Mouse (Mus musculus) embryo, embryonic 10.5 days (tissue): ENCODE data around the gene Nid2.

Experiments
- DNase-seq: peaks from one replicate; pipeline ENCODE4 v3.0.0-alpha.2; 2015; ENCODE audit warnings: low spot score

The Nid2 gene

DNA sequence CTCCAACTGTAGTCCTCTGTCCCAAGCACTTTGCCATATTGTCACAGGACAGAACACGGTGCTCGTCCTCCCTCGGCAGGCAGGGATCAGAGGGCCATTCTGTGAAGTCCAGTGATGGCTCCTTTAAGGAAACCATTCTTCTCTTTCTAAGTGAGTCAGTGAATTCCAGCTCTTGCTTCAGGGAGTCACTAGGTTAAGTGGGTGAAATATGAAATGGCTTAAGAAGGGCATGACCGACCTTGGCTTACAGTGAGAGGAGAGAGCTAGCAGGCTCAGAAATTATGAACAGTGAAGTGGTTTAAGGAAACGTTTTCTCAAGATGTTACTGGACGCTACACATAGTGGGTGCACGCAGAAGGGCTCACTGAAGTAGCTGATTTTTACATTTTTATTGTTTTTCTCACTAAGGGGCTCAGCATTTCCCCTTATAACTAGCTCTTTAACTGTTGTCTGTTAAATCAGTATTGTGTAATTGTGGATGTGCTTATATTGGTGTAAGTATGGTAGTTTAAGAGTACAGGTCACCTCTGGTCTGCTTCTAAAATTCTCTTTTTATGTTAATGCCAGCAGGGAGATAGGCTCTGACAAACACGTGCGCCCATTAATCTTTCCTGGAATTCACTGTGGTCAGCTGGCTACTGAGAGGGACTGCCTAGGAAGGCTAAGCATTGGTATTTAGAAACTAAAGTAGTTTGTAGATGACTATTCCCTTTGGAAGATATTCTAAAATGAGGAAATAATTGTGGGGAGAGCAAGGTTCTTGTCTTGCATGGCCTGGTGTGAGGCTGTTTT lies 34.9 kb downstream of the Nid2 start:
- no peak for DNase-seq

DNA sequence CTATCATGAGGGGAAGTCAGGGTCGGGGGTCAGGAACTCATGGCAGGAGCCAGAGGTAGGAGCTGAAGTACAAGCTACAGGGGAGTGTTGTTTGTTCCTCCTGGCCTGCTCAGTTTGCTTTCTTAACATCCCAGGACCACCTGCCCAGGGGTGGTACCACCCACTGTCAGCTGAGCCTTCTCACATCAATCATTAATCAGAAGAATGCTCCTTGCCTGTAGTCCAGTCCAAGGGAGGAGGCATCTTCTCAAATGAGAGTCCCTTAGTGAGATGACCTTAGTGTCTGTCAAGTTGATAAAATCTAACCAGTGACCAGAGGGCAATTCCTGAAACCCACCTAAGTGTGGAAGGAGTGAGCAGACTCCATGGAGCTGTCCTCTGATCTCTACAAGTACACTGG lies 37.4 kb downstream of the Nid2 start:
- no peak for DNase-seq

DNA sequence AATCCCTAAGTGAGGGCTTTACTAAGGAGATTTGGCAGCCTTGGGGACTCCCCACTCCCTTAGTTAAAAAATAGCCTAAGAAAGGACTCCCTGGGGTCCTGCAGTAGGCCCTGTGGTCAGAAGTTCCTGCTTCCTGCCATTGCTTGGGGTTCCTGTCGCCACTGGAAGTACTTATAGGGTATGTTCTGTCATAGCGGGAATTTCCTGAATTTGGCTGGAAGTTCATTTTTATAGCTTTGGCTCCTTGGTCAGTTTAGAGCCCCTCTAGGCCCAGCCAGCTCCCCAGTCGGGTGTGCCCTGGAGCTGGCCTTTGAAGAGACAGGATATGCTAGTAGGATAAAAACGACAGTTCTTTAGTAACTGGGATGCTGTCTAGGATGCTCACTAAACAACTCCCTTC lies 43.8 kb downstream of the Nid2 start:
- DNase-seq, result no peak

DNA sequence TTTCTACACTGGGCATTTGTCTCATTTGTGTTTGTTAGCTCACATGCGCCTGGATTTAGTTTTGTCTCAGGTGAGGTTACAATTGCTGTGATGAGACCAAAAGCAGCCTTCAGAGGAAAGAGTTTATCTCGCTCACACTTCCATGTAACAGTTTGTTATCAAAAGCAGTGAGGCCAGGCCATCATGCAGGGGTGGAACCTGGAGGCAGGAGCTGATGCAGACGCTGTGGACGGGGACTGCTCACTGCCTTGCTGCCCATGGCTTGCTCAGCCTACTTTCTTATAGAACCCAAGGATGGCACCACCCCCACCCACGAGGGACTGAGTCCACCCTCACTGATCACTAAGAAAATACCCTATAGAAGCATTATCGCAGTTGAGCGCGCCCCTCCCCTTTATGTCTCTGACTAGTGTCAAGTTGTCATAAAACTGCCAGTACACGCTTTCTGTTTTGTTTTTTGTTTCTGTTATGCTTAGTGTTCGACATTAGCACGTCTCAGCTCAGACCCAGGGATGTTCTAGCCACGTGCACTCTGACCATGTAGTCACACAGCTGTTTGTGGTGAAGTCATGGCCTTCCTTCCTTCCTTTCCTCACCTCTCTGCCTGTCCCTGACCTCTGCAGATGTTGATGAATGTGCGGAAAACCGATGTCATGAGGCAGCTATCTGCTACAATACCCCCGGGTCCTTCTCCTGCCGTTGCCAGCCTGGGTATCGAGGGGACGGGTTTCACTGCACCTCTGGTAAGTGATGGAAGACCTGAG lies 45.7 kb downstream of the Nid2 start:
- no peak for DNase-seq

DNA sequence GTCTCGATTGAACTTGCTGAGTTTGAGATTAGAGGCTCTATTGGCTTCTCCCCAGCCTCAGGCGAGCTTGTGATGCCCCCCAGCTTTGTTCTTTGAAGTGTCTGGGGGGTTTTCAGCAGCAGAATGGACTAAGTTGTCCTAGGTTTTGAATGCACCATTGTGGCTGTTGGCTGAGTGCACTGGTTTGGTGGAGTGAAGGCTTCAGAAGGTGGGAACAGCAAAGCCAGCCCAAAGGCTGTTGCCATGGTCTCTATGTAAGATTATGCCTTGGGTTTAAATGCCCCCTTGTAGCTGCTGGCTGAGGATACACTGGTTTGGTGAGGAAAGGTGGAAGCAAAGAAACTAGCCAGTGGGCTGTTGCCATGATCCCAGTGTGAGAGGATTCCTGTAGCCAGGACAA lies 49.4 kb downstream of the Nid2 start:
- DNase-seq, result no peak

DNA sequence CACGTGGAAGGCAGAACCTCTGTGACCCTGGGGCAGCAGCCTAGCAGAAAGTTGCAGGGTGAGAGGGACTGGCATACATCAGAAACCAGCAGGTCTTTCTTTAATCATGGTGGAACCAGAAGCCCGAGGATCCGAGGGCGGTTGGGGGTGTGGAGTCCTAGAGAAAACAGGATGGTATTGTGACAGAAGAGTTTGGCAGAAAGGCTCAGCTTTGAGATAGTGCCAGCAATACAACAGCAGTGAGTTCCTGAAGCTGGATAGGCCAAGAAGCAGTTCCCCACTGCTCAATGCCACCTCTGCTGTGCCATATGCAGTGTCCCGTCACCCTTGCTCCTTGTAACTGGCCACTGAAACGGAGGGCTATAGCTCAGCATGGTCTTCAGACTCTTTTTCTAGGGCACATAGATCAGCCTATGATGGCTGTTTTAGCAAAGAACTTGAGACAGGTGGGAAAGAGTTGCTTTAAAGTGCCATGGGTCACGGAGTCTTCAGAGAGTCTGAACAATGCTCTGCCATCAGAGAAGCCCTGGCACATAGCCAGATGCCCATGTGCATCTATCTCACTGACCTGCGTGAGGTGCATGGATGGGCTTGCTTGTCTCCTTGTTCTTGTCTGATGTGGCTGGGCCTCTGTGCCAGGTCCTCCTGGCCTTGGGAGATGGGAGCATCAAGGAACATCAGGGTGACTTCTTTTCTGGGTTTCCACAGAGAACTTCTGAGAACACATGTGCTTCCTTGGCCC lies 50.6 kb downstream of the Nid2 start:
- no peak for DNase-seq

DNA sequence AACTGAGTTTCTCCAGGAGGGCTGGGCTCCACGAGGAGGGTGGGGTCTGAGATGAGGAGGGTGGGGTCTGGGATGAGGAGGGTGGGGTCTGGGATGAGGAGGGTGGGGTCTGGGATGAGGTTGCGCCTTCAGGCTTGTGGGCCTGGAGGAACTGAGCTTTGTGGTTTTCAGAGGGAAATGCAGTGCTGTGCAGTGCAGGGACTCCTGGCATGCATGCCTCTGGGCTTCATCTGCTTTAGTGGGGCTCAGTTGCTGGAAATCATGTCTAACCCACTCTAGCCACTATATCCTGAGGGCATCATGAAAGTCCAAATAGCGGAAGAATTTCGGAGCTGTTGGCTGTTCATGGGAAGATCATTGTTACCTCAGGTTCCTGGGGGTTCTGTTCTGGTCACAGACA lies 52.2 kb downstream of the Nid2 start:
- DNase-seq, result no peak

DNA sequence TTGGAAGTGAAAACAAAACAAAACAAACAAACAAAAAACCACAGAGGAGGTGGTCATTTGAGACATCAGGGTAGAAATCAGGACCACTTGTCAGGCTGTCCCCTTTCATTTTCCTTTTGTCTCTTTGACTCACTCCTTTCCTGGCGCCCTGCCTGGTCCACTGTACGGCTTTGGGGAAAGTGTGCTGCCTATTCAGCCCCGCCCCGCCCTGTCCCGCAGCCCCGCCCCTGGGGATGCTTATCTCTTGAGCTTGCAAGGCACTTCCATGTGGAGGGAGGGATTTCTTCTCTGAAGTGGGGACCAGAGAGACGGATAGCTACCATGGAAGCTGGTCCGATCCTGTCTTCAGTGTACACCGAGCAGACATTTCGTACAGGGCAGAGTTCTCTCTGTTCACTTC lies 52.6 kb downstream of the Nid2 start:
- DNase-seq, result no peak

DNA sequence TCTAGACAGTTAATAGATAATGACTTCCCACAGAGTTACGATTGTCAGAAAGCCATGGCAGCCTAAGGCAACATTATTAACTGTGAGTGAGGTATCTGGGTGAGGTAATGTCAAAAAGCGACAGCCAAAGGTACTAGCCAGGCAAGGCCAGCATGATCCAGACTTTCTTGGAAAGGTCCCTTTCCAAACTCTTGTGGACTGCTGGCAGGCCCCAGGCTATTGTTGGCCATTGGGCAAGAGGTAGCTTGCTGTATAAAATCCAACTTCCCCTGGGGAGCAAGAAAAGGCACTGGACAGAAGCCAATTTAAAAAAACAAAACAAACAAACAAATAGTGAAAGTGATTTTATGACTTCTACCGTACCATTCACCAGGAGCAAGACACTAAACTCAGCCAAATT lies 56.3 kb downstream of the Nid2 start:
- DNase-seq, result no peak

DNA sequence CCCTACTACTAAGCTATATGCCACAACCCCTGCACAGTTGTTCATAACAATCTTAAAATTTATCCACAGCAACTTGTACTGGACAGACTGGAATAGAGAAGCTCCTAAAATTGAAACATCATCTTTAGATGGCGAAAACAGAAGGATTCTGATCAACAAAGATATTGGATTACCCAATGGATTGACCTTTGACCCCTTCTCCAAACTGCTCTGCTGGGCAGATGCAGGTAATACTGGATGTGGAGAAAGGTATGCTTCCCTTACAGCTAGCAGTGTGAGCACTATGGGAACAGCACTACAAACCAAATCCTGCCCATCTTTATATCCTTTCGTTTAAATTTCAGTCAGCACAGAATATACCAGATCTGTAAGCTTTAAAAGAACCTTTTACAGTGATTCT lies 56.8 kb downstream of the Nid2 start:
- no peak for DNase-seq

DNA sequence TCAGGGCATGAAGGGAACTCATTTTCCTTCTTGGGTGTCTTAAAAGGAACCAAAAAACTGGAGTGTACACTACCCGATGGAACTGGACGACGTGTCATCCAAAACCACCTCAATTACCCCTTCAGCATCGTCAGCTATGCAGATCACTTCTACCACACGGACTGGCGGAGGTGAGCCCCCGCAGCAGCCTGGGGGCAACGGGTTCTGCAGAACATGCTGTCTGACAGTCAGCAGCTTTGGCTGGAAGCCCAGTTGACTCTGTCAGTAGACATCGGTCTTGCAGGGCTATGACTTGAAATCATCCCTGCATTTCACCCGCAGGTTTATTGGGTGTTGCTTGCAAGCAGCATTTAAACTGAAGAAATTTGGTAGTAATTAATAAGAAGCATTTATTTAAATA lies 58.9 kb downstream of the Nid2 start:
- no peak for DNase-seq

DNA sequence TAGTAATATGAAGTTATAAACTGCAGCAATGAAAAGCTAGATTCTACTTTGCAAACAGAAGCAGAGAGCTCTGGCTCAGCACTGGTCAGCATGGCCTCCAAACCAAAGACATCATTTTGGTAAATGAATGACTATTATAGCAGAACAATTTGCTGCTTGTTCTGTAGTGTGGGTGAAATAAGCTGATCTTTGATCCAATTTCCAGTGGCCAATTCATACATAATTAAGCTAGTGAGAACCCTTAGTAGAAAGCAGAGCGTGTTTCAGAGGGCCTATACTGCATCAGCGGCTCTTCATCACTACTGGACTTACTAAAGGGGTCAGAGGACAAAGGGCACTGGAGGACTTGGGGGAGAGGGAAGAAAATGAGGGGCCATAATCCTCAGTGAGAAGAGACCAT lies 62.0 kb downstream of the Nid2 start:
- DNase-seq, result no peak

DNA sequence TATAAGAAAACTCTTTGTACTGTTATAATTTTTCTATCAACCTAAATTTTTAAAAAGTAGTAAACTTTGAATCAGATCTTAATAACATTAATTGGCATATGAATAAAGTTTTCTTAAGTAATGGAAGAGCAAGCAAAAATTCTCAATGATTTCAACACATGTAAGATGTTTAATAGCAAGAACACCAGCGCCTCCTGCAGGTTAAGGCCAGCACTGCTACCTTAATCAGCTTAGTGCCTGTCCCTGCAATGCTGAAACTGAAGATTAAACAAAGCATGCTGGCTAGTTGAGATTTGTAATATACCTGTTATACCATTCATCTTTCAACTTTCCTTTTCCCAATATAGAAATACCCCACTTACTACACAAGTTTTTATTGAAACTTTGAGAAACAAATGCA lies 66.9 kb downstream of the Nid2 start:
- peak; percentile 91 for DNase-seq

DNA sequence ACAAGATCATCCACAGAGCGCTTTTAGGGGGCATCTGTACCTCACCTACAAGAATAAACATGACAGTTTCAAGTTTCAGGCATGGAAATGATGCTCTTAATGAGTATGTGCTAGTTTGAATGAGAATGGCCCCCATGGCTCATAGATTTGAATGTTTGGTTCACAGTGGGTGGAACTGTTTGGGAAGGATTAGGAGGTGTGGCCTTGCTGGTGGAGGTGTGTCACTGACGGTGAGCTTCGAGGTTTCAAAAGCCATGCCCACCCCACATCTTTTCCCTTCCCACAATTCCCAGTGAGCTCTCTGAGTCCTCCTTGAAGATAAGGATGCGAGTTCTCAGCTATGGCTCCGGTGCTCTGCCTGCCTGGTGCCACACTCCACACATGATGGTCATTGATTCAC lies 70.6 kb downstream of the Nid2 start:
- no peak for DNase-seq

DNA sequence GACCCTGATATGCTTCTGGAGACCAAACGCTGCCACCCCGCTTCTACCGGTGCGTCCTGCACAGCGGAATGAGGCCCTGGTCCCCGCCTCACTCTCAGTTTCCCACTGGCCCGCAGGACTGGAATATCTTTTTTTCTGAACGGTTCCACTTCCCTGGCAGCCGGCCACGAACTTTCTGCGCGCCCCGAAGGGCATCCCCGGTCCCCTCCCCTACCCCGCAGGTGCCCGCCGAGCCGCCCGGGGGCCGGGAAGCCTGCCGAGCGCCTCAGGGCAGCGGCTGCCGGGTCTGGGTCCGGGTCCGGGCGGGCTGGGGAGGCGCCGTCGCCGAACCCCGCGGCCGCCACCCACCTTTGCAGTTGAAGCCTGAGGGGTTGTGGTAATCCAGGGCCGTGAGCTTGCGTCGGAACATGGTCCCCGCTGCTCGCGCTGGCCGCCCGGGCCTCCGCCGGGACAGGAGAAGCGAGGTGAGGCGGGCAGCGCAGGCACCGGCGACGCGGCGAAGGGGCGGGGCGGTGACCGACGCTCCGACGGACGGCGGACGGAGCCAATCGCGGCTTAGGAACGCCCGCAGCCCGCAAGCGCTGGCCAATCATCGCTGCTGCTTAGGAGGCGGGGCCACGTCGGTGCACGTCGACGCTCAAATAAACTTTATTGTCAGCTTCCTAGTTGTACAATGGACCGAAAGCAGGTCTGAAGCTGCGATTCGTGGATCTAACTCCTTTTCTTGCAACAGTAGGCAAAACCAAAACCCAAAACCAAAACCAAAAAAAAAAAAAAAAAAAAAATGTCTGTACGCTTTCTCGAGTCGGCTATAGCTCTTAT lies 72.5 kb downstream of the Nid2 start, which contains the start of gene Rtraf:
TSS of gene Rtraf (minus strand) at position 504 of the 822 bp plus-strand sequence.
- DNase-seq, result peak; percentile 96

DNA sequence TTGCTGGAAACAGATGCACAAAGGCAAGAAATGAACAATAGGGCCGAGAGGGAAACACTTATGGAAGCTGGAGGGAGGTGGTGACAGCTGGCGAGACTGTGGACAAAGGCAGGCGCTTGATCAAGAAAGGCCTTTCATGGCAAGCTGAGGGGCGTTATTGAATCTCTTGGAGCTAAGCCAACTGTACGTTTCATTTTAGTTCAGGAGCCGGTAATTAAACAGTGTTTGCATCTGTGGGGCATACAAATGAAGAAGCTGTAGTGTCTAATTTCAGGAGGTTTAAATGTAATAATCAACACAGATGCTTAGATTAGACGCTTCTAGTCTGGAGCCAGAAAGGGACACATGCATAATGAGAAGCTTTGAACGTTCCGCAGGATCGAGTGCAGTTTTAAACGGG lies 74.4 kb downstream of the Nid2 start:
- DNase-seq, result peak; percentile 39

DNA sequence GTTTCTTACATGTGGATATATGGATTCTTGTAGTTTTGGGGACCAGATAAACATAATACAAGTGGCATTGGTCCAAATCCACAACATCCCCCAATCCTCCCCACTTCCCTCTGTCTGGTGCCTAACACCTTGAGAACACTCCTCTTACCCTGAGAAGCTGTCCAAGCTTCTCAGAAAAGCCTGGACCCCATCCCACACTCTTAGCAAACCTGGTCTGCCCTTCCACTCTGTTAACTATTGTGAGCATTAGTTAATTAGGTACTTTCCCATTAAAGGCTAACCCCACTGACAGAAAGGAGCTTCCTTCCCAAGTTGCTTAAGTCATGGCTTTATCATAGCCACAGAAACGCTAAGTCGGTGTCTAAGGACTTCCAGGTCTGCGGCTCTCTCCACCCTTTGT lies 85.2 kb downstream of the Nid2 start:
- DNase-seq, result no peak

DNA sequence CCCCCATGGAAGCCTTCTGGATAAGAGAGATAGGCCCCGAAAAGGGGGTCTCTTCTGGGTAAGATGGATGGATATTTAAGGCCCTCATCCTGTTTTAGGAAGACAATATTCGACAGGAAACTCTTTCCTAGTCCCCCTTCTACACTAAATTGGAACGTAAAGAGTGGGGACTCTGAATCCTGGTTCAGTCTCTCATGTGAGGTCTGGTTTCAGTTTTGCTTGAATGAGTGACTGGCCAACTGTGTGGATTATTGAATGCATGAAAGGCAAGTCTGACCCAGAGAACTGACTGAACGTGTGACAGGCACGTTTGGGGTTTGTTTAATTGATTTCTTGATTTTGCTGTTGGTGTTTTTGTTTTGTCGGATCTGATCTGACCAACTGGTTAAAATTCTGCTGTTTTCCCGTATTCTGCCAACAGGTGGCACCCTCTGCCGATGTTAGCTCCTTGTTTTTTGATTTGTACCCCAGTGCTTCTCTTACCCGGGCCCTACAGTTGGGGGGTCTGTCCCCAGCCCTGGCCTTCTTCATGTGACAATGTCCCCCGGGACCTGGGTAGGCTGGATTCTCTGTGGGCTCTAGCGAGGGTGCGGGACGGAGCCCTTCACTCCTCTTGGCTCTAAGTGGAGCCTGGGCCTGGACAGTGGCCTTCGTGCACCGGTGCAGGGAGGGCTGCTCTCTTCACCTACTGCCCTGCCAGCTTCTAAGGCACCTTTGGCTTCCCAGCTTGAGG lies 88.7 kb downstream of the Nid2 start:
- peak; percentile 87 for DNase-seq

DNA sequence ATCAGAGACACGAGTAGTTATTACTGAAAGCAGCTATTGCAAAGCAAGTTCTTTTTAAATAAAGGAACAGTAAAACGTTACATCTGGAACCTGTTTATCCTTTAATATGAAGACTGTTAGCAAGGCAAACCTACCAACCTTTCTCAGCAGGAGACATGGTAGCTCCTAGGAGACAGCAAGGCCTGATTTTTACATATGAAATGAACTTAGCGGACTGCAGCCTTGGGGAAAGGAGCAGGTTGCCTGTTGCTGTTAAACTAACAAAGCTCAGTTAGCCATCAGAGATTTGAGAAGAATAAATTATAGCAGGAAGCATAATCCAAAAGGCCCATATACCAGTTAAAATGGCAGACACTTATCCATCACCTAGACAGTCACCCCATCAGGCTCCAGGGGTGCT lies 102.4 kb downstream of the Nid2 start:
- no peak for DNase-seq

DNA sequence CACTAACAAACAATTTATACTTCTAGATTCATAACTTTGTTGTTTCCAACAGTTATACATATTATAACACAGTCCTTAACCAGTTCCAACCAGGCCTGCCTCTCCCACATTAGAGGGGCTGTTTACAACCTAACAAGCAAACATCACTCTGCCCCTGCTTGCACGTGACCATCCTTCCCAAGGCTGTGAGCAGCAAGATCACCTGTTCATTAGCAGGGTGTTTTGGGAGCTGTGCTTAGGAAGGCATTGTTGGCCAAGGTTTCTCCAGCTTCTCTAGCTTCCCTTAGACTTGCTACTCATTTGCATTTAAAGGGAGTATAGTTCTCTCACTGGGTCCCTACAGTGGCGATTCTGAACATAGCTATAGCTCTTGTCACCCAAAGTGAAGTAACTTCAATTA lies 107.2 kb downstream of the Nid2 start:
- no peak for DNase-seq
